Mouse (Mus musculus): ENCODE results near the gene Dnaaf5. TPM values are rescaled to one million over a fixed set of nuclear protein-coding genes. Genes with fewer than 3 reads are reported as not detected.

Gene Dnaaf5
- polyA plus RNA-seq, 1 experiment, result 22.6 TPM

DNA sequence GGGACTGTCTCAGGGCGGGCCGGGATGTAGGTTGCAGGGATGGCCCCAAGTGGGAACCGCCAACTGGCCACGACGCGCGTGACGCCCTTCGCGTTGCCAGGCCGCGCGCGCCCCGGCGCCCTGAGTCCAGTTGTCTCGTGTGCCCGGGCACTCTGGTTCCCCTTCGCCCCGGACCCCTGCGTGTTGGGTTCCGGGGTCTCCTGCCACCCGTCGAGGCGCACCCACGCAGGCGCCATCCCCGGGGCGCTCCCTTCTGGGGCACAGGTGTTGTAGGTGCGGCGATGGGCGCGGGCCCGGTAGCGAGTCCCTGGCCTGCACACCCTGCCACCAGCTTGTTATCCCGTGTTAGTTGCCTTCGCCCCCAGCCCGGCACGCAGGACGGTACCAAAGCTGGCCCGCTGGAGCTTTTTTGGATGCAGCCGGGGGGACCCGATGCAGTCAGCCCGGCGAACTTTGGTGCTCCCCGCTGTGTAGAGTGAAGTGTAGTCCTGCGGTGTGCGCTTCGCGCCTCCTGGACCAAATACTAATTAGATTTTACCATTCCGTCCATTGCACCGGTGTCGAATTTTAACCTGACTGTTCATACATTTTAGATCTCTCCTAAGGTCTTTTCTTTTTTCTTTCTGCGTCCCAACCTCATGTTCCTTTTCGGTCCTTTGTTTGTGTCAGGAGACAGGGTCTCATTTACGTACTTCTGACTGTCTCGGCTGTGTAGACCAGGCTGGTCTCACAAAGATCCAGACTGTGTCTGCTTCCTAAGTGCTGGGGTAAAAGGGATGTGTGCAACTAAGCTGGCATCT is 50.9 kb downstream of the Dnaaf5 start:
- Histone ChIP-seq H3K27ac (ENCODE audit: insufficient read depth, low read length) (0 out of 2 replicates have a peak overlapping the region, but pooled peaks have one; percentile 52), H3K27me3 (ENCODE audit: control insufficient read depth, insufficient read depth, low read length, poor library complexity, severe bottlenecking) (no peaks in the 10 kb centered on the region), H3K4me1 (ENCODE audit: control insufficient read depth, insufficient read depth, low read length) (peaks cover 8% of the 10 kb centered on the region)

DNA sequence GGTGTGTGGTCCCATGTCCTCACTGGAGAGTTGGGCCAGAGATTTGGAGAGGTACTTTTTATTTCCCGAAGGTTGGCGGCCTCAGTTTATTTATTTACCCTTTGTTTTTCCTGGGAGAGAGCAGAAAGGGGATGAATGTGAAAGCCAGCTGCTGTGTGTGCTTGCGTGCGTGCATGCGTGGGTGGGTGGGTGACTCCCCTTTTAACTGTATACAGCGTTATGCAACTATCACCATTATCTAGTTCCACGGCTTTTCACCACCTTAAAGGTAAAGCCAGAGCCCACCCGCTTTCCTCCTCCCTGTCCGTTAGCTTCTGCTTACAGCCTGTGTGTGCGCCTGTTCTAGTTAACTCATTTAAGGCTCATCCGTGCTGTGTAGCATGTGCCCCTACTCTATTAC is 52.1 kb downstream of the Dnaaf5 start:
- Histone ChIP-seq H3K9ac (ENCODE audit: low read depth, poor library complexity, severe bottlenecking) (peak overlapping the region; percentile 84), H3K9me3 (replicated peaks; ENCODE audit: control insufficient read depth, insufficient read depth, low read length, poor library complexity, severe bottlenecking) (no peaks in the 10 kb centered on the region), H3K27me3 (ENCODE audit: control insufficient read depth, insufficient read depth, low read length, poor library complexity, severe bottlenecking) (no peaks in the 10 kb centered on the region), H3K27ac (ENCODE audit: insufficient read depth, low read length) (no peak overlapping the region), H3K4me3 (ENCODE audit: low read depth, low read length) (peak overlapping the region; percentile 77), H3K36me3 (ENCODE audit: control insufficient read depth, insufficient read depth, low read length, poor library complexity, severe bottlenecking) (no peaks in the 10 kb centered on the region), H3K4me1 (ENCODE audit: control insufficient read depth, insufficient read depth, low read length) (peaks cover 8% of the 10 kb centered on the region)
- TF ChIP-seq POLR2A (IDR thresholded peaks at IDR 0.05; ENCODE audit: insufficient read depth, low read length) (no peak), CTCF (IDR thresholded peaks at IDR 0.05; ENCODE audit: low read depth, low read length) (no peak), EP300 (IDR thresholded peaks at IDR 0.05; ENCODE audit: insufficient read depth, low read depth, low read length) (no peak)

More for the DNA sequence above, 50.9 kb downstream of the Dnaaf5 start:
- TF ChIP-seq CTCF (IDR thresholded peaks at IDR 0.05; ENCODE audit: low read depth, low read length), result no peak
- no peak for TF ChIP-seq EP300 (IDR thresholded peaks at IDR 0.05; ENCODE audit: insufficient read depth, low read depth, low read length)
- no peak for TF ChIP-seq POLR2A (IDR thresholded peaks at IDR 0.05; ENCODE audit: insufficient read depth, low read length)
- Histone ChIP-seq H3K9me3 (replicated peaks; ENCODE audit: control insufficient read depth, insufficient read depth, low read length, poor library complexity, severe bottlenecking) (no peaks in the 10 kb centered on the region), H3K9ac (ENCODE audit: low read depth, poor library complexity, severe bottlenecking) (peak overlapping the region; percentile 84), H3K4me3 (ENCODE audit: low read depth, low read length) (peak overlapping the region; percentile 77), H3K36me3 (ENCODE audit: control insufficient read depth, insufficient read depth, low read length, poor library complexity, severe bottlenecking) (no peaks in the 10 kb centered on the region)

GRCm38 (mm10) chr5:139203312-139203711 is 53.3 kb downstream of the Dnaaf5 start:
- Histone ChIP-seq H3K36me3 (ENCODE audit: control insufficient read depth, insufficient read depth, low read length, poor library complexity, severe bottlenecking) (no peaks in the 10 kb centered on the region), H3K9me3 (replicated peaks; ENCODE audit: control insufficient read depth, insufficient read depth, low read length, poor library complexity, severe bottlenecking) (no peaks in the 10 kb centered on the region), H3K9ac (ENCODE audit: low read depth, poor library complexity, severe bottlenecking) (no peak overlapping the region), H3K4me3 (ENCODE audit: low read depth, low read length) (no peak overlapping the region), H3K27me3 (ENCODE audit: control insufficient read depth, insufficient read depth, low read length, poor library complexity, severe bottlenecking) (no peaks in the 10 kb centered on the region), H3K27ac (ENCODE audit: insufficient read depth, low read length) (no peak overlapping the region), H3K4me1 (ENCODE audit: control insufficient read depth, insufficient read depth, low read length) (peaks cover 4% of the 10 kb centered on the region)
- no peak for TF ChIP-seq POLR2A (IDR thresholded peaks at IDR 0.05; ENCODE audit: insufficient read depth, low read length)
- no peak for TF ChIP-seq EP300 (IDR thresholded peaks at IDR 0.05; ENCODE audit: insufficient read depth, low read depth, low read length)
- no peak for TF ChIP-seq CTCF (IDR thresholded peaks at IDR 0.05; ENCODE audit: low read depth, low read length)

GRCm38 (mm10) chr5:139206081-139206480 is 56.1 kb downstream of the Dnaaf5 start:
- peaks cover 8% of the 10 kb centered on the region for H3K9me3 ChIP-seq (replicated peaks; ENCODE audit: control insufficient read depth, insufficient read depth, low read length, poor library complexity, severe bottlenecking)
- H3K27me3 ChIP-seq (ENCODE audit: control insufficient read depth, insufficient read depth, low read length, poor library complexity, severe bottlenecking), result no peaks in the 10 kb centered on the region
- peaks cover 2% of the 10 kb centered on the region for H3K4me1 ChIP-seq (ENCODE audit: control insufficient read depth, insufficient read depth, low read length)
- H3K27ac ChIP-seq (ENCODE audit: insufficient read depth, low read length), result no peak overlapping the region
- no peak overlapping the region for H3K4me3 ChIP-seq (ENCODE audit: low read depth, low read length)
- H3K36me3 ChIP-seq (ENCODE audit: control insufficient read depth, insufficient read depth, low read length, poor library complexity, severe bottlenecking), result 0 out of 2 replicates have a peak, but pooled peaks cover 5% of the 10 kb centered on the region
- TF ChIP-seq EP300 (IDR thresholded peaks at IDR 0.05; ENCODE audit: insufficient read depth, low read depth, low read length) (no peak), POLR2A (IDR thresholded peaks at IDR 0.05; ENCODE audit: insufficient read depth, low read length) (no peak), CTCF (IDR thresholded peaks at IDR 0.05; ENCODE audit: low read depth, low read length) (no peak)
- H3K9ac ChIP-seq (ENCODE audit: low read depth, poor library complexity, severe bottlenecking), result no peak overlapping the region

GRCm38 (mm10) chr5:139206525-139206924 is 56.5 kb downstream of the Dnaaf5 start:
- Histone ChIP-seq H3K4me1 (ENCODE audit: control insufficient read depth, insufficient read depth, low read length) (peaks cover 2% of the 10 kb centered on the region), H3K27me3 (ENCODE audit: control insufficient read depth, insufficient read depth, low read length, poor library complexity, severe bottlenecking) (no peaks in the 10 kb centered on the region), H3K4me3 (ENCODE audit: low read depth, low read length) (no peak overlapping the region), H3K9me3 (replicated peaks; ENCODE audit: control insufficient read depth, insufficient read depth, low read length, poor library complexity, severe bottlenecking) (peaks cover 8% of the 10 kb centered on the region), H3K27ac (ENCODE audit: insufficient read depth, low read length) (no peak overlapping the region), H3K36me3 (ENCODE audit: control insufficient read depth, insufficient read depth, low read length, poor library complexity, severe bottlenecking) (0 out of 2 replicates have a peak, but pooled peaks cover 5% of the 10 kb centered on the region), H3K9ac (ENCODE audit: low read depth, poor library complexity, severe bottlenecking) (no peak overlapping the region)
- TF ChIP-seq POLR2A (IDR thresholded peaks at IDR 0.05; ENCODE audit: insufficient read depth, low read length) (no peak), CTCF (IDR thresholded peaks at IDR 0.05; ENCODE audit: low read depth, low read length) (no peak), EP300 (IDR thresholded peaks at IDR 0.05; ENCODE audit: insufficient read depth, low read depth, low read length) (no peak)

- Histone ChIP-seq H3K27ac (ENCODE audit: insufficient read depth, low read length) (no peak overlapping the region), H3K9ac (ENCODE audit: low read depth, poor library complexity, severe bottlenecking) (no peak overlapping the region), H3K4me1 (ENCODE audit: control insufficient read depth, insufficient read depth, low read length) (peaks cover 2% of the 10 kb centered on the region), H3K4me3 (ENCODE audit: low read depth, low read length) (no peak overlapping the region), H3K27me3 (ENCODE audit: control insufficient read depth, insufficient read depth, low read length, poor library complexity, severe bottlenecking) (no peaks in the 10 kb centered on the region), H3K9me3 (replicated peaks; ENCODE audit: control insufficient read depth, insufficient read depth, low read length, poor library complexity, severe bottlenecking) (peaks cover 16% of the 10 kb centered on the region), H3K36me3 (ENCODE audit: control insufficient read depth, insufficient read depth, low read length, poor library complexity, severe bottlenecking) (0 out of 2 replicates have a peak, but pooled peaks cover 5% of the 10 kb centered on the region)
- no peak for TF ChIP-seq POLR2A (IDR thresholded peaks at IDR 0.05; ENCODE audit: insufficient read depth, low read length)
- no peak for TF ChIP-seq EP300 (IDR thresholded peaks at IDR 0.05; ENCODE audit: insufficient read depth, low read depth, low read length)
Measured at GRCm38 (mm10) chr5:139208183-139208582, 58.2 kb downstream of the Dnaaf5 start.

Measured in ES-Bruce4 (cell line).